Mouse (Mus musculus): ENCODE data around the gene Actr3b.

- TF ChIP-seq CTCF (IDR thresholded peaks at IDR 0.05; ENCODE audit: borderline replicate concordance, extremely low read depth, insufficient read depth, insufficient read length) (peak; percentile 54; the same call in 1 of the 2 replicates), POLR2A (IDR thresholded peaks at IDR 0.05; ENCODE audit: borderline replicate concordance, extremely low read depth, insufficient read depth, insufficient read length, poor library complexity, severe bottlenecking) (no peak)
These were observed 113.2 kb downstream of the Actr3b start for GRCm38 (mm10) chr5:25873046-25873445.

All from brain, embryonic 14.5 days (tissue).